Mouse (Mus musculus): ENCODE data around the gene Ube2i. TPM values are rescaled to one million over a fixed set of nuclear protein-coding genes. Genes with fewer than 3 reads are reported as not detected.

Ube2i gene
- polyA plus RNA-seq, 1 experiment from 2014 or later: 756 TPM

DNA sequence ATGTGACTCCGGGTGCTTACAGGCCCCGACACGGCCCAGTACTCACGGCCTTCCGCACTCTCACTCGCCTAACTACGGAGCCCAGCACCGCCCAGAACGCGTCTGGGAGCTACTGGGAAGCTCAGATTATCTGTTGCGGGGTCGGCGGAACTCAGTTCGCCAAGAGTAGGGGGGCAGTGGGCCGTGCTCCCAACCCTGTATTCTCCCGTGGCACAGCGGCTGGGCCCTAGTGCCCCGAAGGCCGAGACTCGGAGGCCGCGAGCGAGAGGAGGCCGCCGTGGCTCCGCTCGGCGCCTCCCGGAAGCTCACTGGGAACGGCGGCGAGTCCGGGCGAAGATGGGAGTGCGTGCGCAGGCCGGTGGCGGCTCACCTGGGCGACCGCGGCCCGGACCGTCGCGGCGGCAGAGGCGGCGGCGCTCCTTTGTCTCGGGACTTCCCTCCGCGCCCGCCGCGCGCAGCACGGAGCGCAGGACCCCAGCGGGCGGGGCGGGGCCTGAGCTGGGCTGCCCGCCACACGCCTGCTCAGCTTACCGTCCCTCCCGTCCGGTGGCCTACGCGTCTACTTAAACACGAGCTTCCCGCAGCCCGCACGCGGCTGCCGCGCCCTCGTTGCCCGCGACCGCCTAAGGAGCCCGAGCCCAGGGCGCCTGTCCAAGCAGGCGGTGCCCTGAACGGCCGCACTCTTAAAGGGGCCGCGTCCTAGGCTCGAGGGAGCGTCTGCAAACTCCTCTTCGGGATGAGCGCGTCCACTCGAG, 1.3 kb downstream of the Ube2i start:
- H3K9ac ChIP-seq: peak overlapping the region; percentile 100
- peak overlapping the region; percentile 100 for H3K4me3 ChIP-seq (ENCODE audit: low read depth, low read length)
- no peaks in the 10 kb centered on the region for H3K27me3 ChIP-seq (ENCODE audit: insufficient read depth, low read length)
- peak; percentile 95 for DNase-seq
- H3K4me1 ChIP-seq (ENCODE audit: insufficient read depth): no peaks in the 10 kb centered on the region; the same call in 1 of the 2 replicates
- no peaks in the 10 kb centered on the region for H3K9me3 ChIP-seq (ENCODE audit: low read depth, low read length)
- WGBS: under 1% methylated on average over 88 of the region's 92 CpGs
- peak overlapping the region; percentile 99 for H3K27ac ChIP-seq (ENCODE audit: low read depth)
- ATAC-seq (ENCODE audit: insufficient read depth): peak; percentile 91
- peaks cover 28% of the 10 kb centered on the region for H3K36me3 ChIP-seq (ENCODE audit: insufficient read depth)
- TF ChIP-seq CTCF (IDR thresholded peaks at IDR 0.05; ENCODE audit: low read depth): no peak
- peak overlapping the region; percentile 83 for H3K4me2 ChIP-seq

DNA sequence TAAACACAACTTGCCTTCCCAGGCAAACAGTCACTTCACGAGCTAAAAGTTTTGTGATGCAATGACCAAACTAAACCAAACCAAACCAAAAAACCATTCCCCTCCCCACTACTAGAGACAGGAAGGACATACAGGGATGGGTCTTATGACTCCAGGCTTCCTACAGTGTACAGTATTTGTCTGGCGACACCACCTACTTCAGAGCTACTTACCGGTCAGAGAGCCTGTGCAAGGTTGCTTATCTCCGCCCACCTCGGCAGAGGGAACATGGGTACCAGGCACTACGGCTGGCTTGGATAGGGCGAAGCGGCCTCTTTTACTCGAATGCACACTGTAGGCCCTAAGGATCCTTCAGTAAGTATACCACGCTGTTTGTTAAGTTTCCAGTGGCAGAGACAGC, 2.1 kb downstream of the Ube2i start:
- Histone ChIP-seq H3K27me3 (ENCODE audit: insufficient read depth, low read length) (no peaks in the 10 kb centered on the region), H3K9ac (peak overlapping the region; percentile 100), H3K4me1 (ENCODE audit: insufficient read depth) (no peaks in the 10 kb centered on the region; the same call in 1 of the 2 replicates), H3K4me3 (ENCODE audit: low read depth, low read length) (peak overlapping the region; percentile 100), H3K4me2 (peak overlapping the region; percentile 83), H3K9me3 (ENCODE audit: low read depth, low read length) (no peaks in the 10 kb centered on the region), H3K36me3 (ENCODE audit: insufficient read depth) (peaks cover 36% of the 10 kb centered on the region), H3K27ac (ENCODE audit: low read depth) (peak overlapping the region; percentile 99)
- WGBS: under 1% methylated on average over 10 of the region's 10 CpGs
- ATAC-seq (ENCODE audit: insufficient read depth) (no peak), DNase-seq (peak; percentile 52)
- no peak for TF ChIP-seq CTCF (IDR thresholded peaks at IDR 0.05; ENCODE audit: low read depth)

GRCm38 (mm10) chr17:25270795-25271335, 3.6 kb downstream of the Ube2i start:
- H3K27me3 ChIP-seq (ENCODE audit: insufficient read depth, low read length): no peaks in the 10 kb centered on the region
- H3K36me3 ChIP-seq (ENCODE audit: insufficient read depth): peaks cover 51% of the 10 kb centered on the region
- no peak overlapping the region for H3K27ac ChIP-seq (ENCODE audit: low read depth)
- TF ChIP-seq CTCF (IDR thresholded peaks at IDR 0.05; ENCODE audit: low read depth): no peak
- H3K4me3 ChIP-seq (ENCODE audit: low read depth, low read length): peak overlapping the region; percentile 100
- no peaks in the 10 kb centered on the region for H3K9me3 ChIP-seq (ENCODE audit: low read depth, low read length)
- WGBS: 53% methylated on average over 2 of the region's 2 CpGs
- H3K9ac ChIP-seq: peak overlapping the region; percentile 100; the same call in 1 of the 2 replicates
- H3K4me1 ChIP-seq (ENCODE audit: insufficient read depth): no peaks in the 10 kb centered on the region; the same call in 1 of the 2 replicates
- no peak for ATAC-seq (ENCODE audit: insufficient read depth)
- peak overlapping the region; percentile 83 for H3K4me2 ChIP-seq
- DNase-seq: peak; percentile 21

GRCm38 (mm10) chr17:25264453-25264852, 10.0 kb downstream of the Ube2i start:
- Histone ChIP-seq H3K4me1 (ENCODE audit: insufficient read depth) (no peaks in the 10 kb centered on the region), H3K4me2 (no peak overlapping the region), H3K27me3 (ENCODE audit: insufficient read depth, low read length) (no peaks in the 10 kb centered on the region), H3K4me3 (ENCODE audit: low read depth, low read length) (no peak overlapping the region), H3K9ac (no peak overlapping the region), H3K36me3 (ENCODE audit: insufficient read depth) (peaks cover 81% of the 10 kb centered on the region), H3K9me3 (ENCODE audit: low read depth, low read length) (no peaks in the 10 kb centered on the region), H3K27ac (ENCODE audit: low read depth) (no peak overlapping the region)
- TF ChIP-seq CTCF (IDR thresholded peaks at IDR 0.05; ENCODE audit: low read depth): peak; percentile 41; the same call in 1 of the 2 replicates
- ATAC-seq (ENCODE audit: insufficient read depth) (no peak), DNase-seq (no peak)
- 66% methylated on average over 3 of the region's 3 CpGs for WGBS

GRCm38 (mm10) chr17:25257804-25258261, 16.6 kb downstream of the Ube2i start:
- DNase-seq: peak; percentile 49
- Histone ChIP-seq H3K27me3 (ENCODE audit: insufficient read depth, low read length) (peaks cover 35% of the 10 kb centered on the region), H3K4me2 (no peak overlapping the region), H3K27ac (ENCODE audit: low read depth) (no peak overlapping the region), H3K9ac (no peak overlapping the region), H3K4me1 (ENCODE audit: insufficient read depth) (0 out of 2 replicates have a peak, but pooled peaks cover 4% of the 10 kb centered on the region), H3K9me3 (ENCODE audit: low read depth, low read length) (no peaks in the 10 kb centered on the region), H3K4me3 (ENCODE audit: low read depth, low read length) (no peak overlapping the region), H3K36me3 (ENCODE audit: insufficient read depth) (peaks cover 26% of the 10 kb centered on the region)
- ATAC-seq (ENCODE audit: insufficient read depth): no peak
- WGBS: 52% methylated on average over 6 of the region's 6 CpGs
- TF ChIP-seq CTCF (IDR thresholded peaks at IDR 0.05; ENCODE audit: low read depth): no peak

GRCm38 (mm10) chr17:25256140-25256754, 18.2 kb downstream of the Ube2i start, which contains the start of gene Baiap3:
Baiap3 (minus strand) TSS chr17:25256364.
- no peak within 1 kb of the TSS for H3K27ac ChIP-seq (ENCODE audit: low read depth)
- DNase-seq (peak; percentile 35), ATAC-seq (ENCODE audit: insufficient read depth) (peak; percentile 64; the same call in 1 of the 2 replicates)
- H3K4me3 ChIP-seq (ENCODE audit: low read depth, low read length): peak within 1 kb of the TSS; percentile 37
- peak within 1 kb of the TSS; percentile 34; the same call in 1 of the 2 replicates for H3K9ac ChIP-seq
- peak within 1 kb of the TSS; percentile 69 for H3K4me2 ChIP-seq
- no peaks in the 10 kb centered on the region for H3K9me3 ChIP-seq (ENCODE audit: low read depth, low read length)
- TF ChIP-seq CTCF (IDR thresholded peaks at IDR 0.05; ENCODE audit: low read depth): no peak
- H3K27me3 ChIP-seq (ENCODE audit: insufficient read depth, low read length): peaks cover 35% of the 10 kb centered on the region
- 3% methylated on average over 35 of the region's 35 CpGs for WGBS
- peaks cover 20% of the 10 kb centered on the region for H3K36me3 ChIP-seq (ENCODE audit: insufficient read depth)
- 0 out of 2 replicates have a peak, but pooled peaks cover 4% of the 10 kb centered on the region for H3K4me1 ChIP-seq (ENCODE audit: insufficient read depth)

Data from lung, embryonic 14.5 days (tissue).